Mouse (Mus musculus): ENCODE measurements around the gene Myl6b.
"Not testable (repeated sequence)": the region's sequence is repeated elsewhere in the genome, so short reads cannot be mapped to it uniquely, and the experiment has no call there.

Gene Myl6b

DNA sequence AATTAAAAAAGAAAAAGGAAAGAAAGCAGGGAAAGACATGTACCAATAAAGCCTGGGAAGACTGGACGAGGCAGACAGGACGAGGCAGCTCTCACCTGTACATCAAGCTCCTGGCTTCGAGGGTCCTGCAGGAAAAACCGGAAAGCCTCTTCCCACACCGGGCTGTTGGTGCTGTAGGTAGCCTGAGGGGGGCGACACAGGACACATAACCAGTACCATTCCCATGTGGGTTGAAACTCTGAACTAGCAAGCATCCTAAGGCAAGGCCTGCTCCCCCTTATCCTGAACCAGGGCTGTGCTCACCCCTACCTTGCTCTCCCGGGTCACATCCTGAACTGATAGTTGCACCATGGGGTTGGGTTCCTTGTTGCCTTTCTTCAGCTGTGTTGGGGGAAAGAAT, 20.3 kb upstream of the Myl6b start:
- peak in 1 of 2 experiments; percentile 42 for DNase-seq (ENCODE audit: low spot score in 2 of 2)

- DNase-seq (ENCODE audit: low spot score in 2 of 2), result no peak
Measured at GRCm38 (mm10) chr10:128516677-128517076, 18.2 kb upstream of the Myl6b start.

DNA sequence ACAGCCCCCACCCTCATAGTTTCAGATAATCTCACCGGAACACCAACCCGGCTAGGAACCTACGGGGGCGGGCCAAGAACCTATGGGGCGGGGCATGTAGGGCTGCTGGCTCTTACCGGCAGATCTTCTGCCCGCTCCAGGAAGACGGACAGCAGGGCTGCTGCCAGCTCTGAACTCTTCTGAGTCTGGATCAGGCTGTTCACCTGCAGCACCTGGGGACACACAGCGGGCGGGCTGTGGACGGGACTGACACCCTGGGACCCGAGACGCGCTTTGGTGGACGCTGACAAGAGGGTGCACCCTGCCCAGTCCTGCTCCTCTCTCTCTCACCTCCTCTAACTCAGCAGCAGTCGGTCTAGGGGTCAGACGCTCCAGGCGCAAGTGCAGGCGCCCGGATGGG, 17.5 kb upstream of the Myl6b start:
- no peak for DNase-seq (ENCODE audit: low spot score in 2 of 2)

DNA sequence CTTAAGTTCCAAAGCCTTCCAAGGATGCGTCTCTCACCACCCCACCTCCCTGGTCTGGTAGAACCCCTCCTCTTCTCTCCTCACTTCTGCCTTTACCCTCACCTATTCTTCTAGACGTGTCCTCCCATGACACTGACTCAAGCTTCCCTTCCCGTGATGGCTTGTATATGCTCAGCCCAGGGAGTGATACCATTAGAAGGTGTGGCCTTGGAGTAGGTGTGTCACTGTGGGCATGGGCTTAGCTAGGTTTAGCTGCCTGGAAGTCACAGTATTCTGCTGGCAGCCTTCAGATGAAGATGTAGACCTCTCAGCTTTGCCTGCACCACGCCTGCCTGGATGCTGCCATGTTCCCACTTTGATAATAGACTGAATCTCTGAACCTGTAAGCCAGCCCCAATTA, 16.6 kb upstream of the Myl6b start:
- DNase-seq (ENCODE audit: low spot score in 2 of 2), result no peak

- no peak for DNase-seq (ENCODE audit: low spot score in 2 of 2)
Measured at GRCm38 (mm10) chr10:128511761-128512160, 13.3 kb upstream of the Myl6b start.

DNA sequence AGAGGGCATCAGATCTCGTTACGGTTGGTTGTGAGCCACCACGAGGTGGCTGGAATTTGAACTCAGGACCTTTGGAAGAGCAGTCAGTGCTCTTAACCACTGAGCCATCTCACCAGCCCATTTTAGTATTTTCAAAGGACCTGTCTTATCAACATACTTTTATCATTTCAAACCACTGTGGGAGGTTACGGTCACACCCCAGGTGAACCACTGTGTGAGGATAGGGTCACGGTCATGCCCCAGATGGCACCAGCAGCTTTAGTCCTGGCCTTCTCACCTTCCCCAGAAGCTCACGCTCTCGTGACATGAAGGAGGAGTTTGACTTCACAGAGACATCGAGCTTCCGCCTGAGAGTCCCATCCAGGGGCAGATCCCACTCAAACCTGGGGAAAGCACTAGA, 12.7 kb upstream of the Myl6b start:
- no peak for DNase-seq (ENCODE audit: low spot score in 2 of 2)

- no peak for DNase-seq (ENCODE audit: low spot score in 2 of 2)
Measured at GRCm38 (mm10) chr10:128510301-128510700, 11.8 kb upstream of the Myl6b start.

DNA sequence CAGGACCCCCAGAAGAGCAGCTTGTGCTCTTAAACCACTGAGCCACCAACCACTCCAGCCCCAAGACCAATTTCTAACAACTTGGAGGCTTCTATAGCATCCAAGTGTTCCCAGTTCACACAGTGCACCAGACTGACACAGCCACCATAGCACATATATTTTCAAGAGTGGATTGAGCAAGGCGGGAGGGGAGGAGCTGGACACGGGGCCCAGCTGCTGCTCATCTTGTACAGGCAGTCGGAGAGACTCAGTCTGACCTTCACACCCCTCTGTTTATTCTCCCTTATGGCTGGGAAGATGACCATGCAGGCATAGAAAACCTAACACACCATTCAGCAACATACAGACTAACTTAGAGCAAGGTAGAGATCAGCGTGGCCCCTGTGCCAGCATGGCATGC, 11.3 kb upstream of the Myl6b start:
- DNase-seq (ENCODE audit: low spot score in 2 of 2), result no peak

DNA sequence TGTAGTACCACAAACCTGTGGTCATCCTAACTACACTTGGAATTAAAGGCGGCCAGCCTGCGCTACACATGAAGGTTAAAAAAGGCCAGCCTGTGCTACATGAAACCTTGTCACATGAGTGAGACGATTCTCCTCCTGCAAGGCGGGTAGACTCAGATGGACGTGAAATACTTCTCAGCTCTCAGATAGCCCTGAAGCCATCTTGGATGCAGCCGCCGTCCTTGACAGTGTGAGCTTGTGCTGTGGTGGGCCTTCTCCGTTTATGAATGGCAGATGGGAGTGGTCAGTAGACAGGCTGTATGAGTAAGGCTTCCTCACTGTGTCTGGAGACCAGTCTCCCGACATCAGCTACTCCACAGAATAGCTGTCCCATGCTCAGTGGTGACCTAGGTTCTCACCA, 10.7 kb upstream of the Myl6b start:
- DNase-seq (ENCODE audit: low spot score in 2 of 2), result no peak

DNA sequence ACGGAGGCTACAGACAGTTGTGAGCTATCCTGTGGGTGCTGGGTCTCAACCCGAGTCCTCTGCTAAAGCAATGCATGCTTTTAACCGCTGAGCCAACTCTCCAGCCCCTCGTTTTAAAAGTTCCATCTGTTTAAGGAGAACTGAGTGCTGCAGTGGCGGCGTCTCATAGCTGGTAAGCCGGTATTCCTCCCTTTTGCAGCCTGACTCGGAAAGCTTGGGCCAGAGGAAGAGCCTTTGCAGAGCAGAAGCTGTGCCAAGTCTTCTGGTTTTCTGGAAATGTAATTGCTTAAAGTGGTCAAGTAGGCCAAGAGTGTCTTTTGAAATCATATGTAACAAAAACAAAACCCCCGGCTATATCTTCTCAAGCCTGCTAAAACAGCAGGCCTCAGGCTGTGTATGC, 9.8 kb upstream of the Myl6b start:
- no peak for DNase-seq (ENCODE audit: low spot score in 2 of 2)

- no peak for DNase-seq (ENCODE audit: low spot score in 2 of 2)
Measured at GRCm38 (mm10) chr10:128505974-128506373, 7.5 kb upstream of the Myl6b start.

DNA sequence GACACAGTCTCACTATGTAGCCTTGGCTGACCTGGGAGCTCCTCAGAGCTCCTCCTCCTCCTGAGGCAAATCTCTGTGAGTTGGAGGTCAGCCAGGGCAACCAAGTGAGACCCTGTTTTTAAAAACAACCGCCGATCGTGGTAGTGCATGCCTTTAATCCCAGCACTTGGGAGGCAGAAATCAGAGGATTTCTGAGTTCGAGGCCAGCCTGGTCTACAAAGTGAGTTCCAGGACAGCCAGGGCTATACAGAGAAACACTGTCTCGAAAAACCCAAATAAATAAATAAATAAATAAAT, 6.8 kb upstream of the Myl6b start:
- not testable (repeated sequence) for DNase-seq (ENCODE audit: low spot score in 2 of 2)

GRCm38 (mm10) chr10:128504641-128505370, 6.3 kb upstream of the Myl6b start:
- DNase-seq (ENCODE audit: low spot score in 2 of 2), result no peak

DNA sequence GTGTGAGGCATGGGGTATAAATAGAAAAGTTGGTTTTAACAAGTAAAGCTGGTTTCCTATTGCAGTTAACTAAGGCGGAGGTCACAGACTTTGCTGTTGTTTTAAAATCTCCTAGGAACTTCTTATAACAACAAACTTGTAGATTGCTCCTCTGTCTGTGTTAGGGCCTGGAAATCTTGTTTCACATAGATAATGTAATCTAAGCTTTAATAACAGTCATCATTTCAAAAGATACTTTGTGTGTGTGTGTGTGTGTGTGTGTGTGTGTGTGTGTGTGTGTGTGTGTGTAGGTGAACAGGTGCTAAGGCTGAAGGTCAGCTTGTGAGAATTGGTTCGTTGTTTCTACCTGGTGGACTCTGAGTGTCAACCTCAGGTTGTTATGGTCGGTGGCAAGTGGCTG, 5.5 kb upstream of the Myl6b start:
- DNase-seq (ENCODE audit: low spot score in 2 of 2), result no peak

DNA sequence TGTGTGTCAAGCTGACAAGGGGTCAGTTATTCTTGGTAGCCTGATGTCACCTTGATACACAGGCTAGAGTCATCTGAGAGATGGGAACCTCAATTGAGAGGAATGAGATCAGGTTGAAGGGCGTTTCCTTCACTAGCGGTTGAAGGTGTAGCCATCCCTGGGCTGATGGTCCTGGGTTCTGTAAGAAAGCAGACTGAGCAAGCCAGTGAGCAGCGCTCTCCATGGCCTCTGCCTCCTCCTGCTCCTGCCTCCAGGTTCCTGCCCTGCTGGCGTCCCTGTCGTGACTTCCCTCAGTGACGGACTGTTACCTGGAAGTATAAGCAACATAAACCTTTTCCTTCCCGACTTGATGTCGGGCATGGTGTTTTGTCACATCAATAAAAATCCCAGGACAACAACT, 5.0 kb upstream of the Myl6b start:
- no peak for DNase-seq (ENCODE audit: low spot score in 2 of 2)

DNA sequence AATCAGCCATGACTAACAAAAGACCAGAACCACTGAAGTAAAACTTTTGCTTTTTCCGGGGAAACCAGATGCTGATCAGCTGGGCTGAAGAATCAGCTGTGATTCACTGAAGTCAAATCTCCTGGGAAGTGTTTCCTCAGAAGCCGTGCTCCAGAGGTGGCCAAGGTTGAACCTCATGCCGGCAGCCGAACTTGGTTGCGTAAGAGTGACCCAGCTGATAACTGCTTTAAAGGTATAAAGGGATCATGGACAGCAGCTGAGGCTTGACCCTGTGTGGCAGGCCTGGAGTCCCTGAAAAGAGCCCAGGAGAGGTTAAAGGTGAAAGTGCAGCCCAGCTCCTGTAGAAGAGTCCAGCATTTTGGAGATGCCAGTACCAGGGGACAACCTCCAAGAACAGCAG, 3.9 kb upstream of the Myl6b start:
- no peak for DNase-seq (ENCODE audit: low spot score in 2 of 2)

DNA sequence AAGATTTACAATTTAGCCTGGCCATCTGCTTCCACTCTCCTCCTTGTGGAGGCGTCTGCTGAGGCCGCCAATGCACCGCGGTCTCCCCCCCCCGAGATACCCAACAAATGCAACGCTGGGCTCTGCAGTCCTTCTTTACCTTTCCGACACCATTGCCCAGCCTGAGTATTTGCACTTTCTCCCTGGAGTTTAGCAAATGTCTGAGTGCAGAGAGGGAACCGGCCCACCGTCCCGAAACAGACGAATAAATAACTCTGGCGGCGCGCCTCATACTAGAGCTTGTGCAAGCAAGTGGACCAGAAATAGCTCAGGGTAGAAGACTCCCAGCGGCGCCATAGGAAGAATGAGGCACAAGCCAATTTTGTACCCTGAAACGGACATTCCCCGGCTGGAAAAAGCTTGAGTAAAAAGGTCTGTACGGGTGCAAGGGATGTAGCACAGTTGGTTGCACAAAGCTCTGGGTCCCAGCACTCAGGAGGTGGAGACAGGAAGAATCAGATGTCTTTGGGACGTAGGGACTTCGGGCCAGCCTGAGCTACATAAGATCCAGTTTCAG, 709 bp upstream of the Myl6b start:
- peak in 1 of 2 experiments; percentile 70 for DNase-seq (ENCODE audit: low spot score in 2 of 2)

GRCm38 (mm10) chr10:128497134-128497737, 1.2 kb downstream of the Myl6b start:
- DNase-seq (ENCODE audit: low spot score in 2 of 2), result no peak

GRCm38 (mm10) chr10:128496509-128497077, 1.9 kb downstream of the Myl6b start:
- DNase-seq (ENCODE audit: low spot score in 2 of 2), result no peak

DNA sequence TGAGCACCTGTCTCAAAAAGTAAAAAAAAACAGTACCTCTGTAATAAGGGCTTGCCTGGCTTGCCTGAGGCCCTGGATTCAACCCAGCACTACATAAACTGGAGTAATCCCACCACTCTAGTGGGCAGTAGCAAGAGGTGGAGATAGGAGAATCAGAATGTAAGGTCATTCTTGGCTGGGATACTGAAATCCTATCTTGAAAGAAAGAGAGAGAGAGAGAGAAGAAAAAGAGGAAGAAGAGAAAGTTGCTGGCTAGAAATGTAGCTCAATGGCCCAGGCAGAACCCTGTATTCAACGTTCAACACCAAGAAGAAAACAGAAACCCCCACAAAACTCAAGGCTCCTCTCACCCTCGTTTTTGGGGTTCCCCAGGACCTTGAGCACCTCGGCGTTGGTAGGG, 2.6 kb downstream of the Myl6b start:
- no peak for DNase-seq (ENCODE audit: low spot score in 2 of 2)

DNA sequence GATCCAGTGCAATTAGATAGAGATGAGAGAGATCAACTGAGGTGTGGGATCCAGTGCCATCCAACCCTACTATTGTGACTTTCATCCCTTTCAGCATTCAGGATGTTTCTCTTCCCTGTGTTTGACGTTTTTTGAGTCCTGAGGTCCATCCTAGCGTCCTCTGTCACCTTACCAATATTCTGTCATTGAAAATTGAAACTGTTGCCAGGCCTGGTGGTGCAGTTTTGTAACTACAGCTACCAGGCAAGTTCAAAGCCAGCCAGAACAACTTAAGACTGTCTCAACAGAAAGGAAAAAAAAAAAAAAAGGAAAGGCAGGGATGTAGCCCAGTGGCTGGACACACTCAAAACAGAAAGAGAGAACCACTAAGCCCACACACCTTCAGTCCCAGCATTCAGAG, 3.2 kb downstream of the Myl6b start:
- DNase-seq (ENCODE audit: low spot score in 2 of 2), result no peak

DNA sequence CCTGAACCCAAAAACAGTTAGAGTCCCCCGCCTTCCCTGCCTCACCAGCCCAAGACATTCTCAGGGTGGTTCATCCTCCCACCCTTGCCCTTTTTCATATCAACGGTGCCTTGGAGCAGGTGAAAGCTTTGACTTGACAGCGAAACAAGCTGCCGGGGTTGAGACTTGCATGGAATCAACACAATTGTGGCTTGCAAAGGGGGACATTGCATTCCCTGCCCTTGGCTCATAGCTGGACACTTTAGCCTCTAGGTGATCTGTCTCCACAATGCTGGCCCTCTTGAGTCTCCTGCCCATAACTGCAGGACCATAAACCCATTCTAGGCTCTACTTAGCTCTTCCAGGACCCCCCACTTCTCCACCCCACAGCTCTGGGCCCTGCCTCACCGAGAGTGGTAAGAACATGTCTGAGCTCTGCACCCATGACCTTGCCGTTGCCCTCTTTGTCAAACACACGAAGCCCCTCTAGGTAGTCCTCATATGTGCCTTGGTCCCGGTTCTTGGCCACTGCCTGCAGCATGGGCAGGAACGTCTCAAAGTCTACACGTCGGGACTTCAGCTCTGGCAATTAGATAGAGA, 3.7 kb downstream of the Myl6b start:
- no peak for DNase-seq (ENCODE audit: low spot score in 2 of 2)

Measured in left cerebral cortex, adult 9 months (tissue).